Mouse (Mus musculus) gastrocnemius, postnatal 10 days (tissue): ENCODE data around the gene Elmo1. TPM values are rescaled to one million over a fixed set of nuclear protein-coding genes. Genes with fewer than 3 reads are reported as not detected.
A peak's percentile ranks its signal among the peaks of the same experiment; 100 is the strongest.

ENCODE experiments used
- DNase-seq: peaks from one replicate; pipeline ENCODE4 v3.0.0; 2021; ENCODE audit warnings: mixed read lengths
- total RNA-seq, 2 experiments: library from RNA; stranded (reverse); gene quantifications; 2 replicates each; pipeline ENCODE4 v1.2.3; 2021

Elmo1 gene
- total RNA-seq, 2 experiments from 2014 or later: 13.0 to 21.5 TPM

DNA sequence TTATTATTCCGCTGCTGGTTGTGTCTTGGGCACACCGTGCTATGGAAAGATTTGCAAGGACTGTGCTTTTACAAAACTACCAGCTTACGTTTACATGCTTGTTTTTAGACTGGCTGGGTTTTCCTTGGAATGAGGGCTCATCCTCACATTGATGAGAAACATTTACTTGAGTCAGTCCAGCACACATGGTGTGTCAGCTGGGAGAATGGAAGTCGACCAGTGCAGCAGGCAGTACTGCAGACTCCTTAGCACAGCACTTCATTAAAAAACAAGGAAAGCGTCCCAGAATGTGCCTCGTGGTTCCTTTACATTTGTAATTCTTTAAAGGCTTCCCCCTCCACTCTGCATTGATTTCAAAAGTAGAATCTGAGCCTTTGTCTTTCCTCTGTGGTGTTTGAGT, 179.8 kb downstream of the Elmo1 start:
- DNase-seq: no peak

DNA sequence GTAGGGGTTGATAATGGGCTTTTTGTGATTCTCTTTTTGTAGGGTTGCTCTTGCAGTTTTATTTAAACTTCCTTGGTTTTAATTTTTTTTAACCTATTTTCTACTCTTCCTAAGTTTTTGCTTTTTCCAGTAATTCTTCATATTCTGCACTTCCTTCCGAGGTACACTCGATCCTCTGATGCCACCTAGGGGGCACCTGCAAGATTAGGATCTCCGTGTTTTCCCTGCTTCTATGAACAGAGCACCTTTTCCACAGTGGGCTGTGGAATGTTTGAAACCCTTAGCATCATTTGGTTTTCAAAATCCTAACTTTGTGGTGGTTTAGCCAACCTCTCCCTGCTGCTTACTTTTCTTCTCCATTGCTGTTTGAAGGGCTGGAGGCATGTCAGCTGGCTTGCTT, 181.4 kb downstream of the Elmo1 start:
- DNase-seq: no peak

DNA sequence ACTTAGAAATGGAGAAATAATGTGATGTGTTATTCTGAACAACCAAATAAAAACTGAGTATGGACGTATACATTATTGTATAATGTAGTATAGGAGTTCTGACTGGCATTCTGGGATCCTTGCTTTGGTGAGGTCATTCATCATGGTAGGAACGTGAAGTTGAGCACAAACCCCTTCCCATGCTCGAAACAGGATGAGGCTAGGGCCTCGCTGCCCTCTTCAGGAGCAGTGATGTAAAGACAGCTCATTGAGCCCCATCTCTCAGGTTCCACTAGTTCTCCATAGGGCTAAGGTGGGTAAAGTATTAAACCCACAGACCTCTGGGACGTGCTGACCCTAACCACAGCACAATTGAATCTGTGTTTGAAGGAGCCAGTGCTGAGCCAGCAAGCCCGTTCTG, 182.2 kb downstream of the Elmo1 start:
- no peak for DNase-seq

DNA sequence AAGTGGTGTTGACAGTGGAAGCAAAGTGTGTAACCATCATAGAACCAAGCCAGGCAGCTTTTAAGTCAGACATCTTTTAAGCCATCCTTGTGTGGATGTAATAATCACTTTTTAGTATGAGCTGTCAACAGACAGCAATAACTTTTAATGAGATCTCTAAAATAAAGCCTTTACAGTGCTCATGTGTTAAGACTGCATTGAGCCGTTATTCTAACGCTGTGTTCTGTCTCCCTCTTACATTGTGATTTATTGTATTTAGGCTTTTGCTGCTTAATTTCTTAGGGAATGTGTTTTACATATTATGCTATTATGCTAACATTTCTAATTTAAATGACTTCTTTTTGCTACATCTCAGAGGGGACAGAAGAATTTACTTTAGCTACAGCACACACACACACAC, 189.5 kb downstream of the Elmo1 start:
- DNase-seq: no peak

DNA sequence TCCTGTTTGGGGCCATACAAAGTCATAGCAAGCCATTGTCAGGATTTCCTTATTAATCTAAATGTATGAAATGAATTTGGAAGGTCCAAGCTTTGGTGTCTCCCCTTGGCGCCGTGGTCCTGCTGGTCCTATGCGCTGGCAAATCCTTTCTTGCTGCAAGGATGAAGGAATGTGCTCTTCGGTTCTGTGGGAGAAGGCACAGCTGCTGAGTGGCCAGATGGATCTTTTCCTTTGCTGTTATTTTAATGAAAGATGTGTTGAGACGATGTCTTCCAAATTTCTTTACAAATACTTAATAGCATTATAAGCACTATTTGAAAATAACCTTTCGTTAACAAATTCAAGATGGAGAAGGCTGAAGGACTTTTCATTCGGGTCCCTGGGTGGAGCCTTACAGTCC, 193.5 kb downstream of the Elmo1 start:
- DNase-seq: no peak

DNA sequence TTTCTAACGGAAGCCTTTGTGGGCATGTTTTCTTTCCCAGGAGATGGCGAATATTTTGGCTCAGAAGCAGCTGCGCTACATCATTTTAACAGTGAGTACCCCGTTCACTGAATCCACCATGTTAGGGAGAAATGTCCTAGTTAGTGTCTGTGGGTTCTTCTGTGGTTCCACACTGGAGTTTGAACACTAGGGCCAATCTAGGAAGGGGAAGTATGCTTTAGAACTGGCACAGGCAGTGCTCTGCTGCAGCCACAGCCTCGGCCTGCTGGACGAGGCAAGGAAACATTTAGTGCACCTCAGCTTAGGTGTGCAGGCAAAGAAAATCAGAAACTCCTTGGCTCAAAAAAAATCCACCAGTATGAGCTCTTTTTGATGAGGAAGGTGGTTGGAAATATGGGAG, 196.3 kb downstream of the Elmo1 start:
- DNase-seq: no peak

DNA sequence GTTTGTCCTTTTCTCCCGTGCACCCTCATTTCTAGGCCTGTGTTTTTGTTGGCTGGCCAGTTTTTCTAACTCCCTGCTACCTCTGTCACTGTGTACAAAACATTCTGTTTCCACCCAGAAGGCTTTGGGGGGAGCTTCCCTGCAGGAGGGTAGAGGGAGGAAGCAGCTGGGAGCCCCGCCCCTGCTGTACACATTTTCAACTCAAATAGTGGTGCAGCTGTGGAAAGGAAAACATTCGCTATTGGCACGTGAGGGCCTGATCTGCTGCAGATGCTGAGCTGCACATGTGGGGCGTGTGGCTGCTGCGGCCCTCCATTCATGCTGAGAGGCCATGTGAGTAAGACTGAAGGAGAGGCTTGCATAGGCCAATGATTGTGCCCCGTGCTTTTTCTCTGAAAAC, 198.0 kb downstream of the Elmo1 start:
- no peak for DNase-seq

DNA sequence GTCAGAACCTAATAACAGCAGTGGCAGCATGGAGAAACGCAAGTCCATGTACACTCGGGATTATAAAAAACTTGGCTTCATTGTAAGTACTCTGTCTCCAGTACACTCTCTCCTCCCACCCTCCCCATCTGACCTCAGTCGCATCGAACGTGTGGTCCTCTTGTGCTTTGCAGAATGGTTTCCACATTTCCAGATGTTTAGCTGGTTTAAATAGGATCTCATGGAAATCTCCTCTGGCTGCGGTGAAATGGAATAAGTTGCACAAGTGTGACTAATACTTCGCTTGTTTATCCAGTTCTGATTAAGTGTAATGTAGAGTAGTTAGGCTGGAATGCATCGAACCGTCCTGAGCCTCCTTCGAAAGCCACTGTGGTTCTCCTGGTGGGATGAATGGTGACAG, 200.0 kb downstream of the Elmo1 start:
- no peak for DNase-seq

DNA sequence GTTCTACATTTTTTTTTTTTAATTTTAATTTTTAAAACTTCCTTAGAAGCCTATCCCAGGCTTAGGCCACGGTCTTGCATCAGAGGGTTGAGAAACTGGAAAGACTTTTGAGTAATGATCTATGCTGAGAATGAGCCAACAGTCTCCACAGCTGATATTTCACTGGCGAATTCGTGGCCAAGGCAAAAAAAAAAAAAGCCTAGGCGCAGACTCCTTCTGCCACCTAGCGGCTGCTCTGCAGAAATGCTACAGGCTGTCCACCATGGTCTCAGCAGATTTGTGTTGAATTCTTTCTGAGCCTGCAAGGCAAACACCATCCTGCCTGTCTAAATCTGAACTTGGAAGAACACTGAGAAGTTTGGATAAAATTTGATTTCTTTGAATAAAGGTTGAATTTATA, 202.0 kb downstream of the Elmo1 start:
- peak; percentile 52 for DNase-seq

DNA sequence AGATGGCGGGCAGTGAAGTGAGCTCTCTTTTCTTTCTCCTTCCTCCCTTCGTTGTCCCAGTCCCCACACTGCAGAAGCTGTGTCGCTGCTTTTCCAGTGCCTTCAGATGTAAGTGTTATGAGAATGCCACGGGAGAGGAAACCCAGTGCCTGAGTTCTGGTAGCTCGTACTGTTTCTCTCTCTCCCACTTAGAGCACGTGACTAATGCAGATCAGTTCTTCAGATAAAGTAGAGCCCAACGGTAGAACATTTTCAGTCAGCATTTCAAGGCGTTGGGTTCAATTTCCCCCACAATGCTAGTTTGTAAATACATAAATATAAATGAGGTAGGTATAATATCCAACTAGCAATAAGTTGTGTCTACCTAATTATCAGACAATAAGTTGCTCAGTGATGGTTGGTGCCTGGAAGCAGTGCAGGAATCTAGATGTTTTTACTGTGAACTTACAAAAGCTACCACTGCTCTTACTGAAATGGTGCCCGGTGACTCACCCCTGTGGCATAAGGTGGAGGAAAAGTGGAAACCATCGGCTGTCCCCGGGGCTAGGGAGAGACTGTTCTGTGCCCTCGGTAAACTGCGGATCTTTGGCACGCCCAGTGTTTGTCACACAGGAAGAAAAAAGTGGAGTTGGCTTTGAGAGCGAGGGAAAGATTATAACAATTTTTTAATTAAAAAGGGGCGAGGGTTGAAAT, 205.0 kb downstream of the Elmo1 start:
- no peak for DNase-seq

DNA sequence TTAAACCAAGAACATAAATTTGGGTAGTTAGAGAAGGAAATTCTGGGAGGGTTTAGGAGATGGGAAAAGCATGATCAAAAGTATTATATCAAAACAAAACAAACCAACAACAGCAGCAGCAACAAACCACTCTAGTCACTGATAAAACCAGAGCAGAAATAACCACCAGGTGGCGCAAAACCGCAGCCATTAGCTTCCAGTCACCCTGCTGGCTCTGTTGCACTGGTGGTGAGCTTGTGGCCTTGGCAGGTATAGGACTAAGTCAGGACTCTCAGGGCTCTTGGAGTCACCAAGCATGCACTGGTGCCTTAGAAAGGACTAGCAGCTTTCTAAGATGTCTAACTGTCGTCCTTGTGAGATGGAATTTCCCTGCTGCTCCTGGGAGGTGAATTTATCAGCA, 207.4 kb downstream of the Elmo1 start:
- peak; percentile 70 for DNase-seq

DNA sequence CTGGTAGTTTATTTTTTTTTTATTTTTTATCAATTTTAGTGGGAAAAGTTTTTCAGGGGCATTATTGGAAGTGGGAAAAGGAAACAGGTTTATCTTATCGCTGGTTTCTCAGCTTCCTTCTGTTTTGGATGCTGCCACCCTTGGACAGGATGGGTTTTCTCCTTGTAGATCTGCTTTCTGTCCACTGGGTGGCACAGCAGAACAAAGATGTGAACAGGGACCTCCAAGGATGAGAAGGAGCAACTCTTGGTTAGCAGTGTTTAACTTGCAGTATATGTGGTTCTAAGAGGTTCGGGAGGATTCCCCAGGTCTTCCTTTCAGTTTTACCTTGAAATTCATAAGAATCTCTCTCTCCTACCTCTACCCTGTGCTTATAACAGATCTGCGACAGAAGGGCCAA, 209.0 kb downstream of the Elmo1 start:
- no peak for DNase-seq

DNA sequence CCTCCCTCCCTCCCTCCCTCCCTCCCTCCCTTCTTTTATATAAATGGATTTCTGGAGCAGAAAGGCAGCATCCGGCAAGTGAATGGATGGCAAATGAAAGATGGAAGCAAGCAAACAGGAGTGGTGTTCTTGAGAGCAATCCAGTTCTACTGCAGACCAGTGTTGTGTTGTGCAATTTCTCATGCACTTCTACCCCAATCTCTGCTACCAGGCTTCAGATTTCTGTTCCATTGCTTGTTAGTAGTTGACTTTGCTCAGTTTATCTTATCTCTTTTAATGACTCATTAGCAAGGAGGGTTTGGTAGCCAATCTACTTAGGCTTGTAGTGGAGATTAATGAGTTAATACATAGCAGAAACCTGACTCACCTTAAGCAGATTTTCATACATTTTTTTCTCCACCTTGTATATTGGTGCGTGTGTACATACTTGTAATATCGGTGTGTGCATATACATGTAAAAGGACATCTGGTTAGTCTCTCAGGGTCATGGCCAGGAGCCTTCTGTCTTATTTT, 209.7 kb downstream of the Elmo1 start:
- DNase-seq: no peak

DNA sequence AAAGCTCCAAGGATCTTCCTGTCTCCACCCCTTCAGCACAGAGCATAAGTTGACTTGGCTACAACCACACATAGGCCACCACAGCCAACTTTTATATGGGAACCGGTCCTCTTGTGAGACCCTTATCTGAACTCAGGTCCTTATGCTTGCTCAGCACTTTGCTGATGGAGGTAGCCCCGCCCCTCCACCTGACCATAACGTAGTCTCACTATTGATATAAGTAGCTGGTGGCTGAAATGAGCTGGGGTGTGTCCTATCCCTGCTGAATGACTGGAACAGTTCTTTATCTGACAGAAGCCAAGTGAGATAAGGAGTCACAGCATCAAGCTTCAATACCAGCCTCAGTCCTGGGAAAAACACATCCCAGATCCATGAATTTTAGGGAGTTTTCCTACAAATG, 210.2 kb downstream of the Elmo1 start:
- DNase-seq: no peak

DNA sequence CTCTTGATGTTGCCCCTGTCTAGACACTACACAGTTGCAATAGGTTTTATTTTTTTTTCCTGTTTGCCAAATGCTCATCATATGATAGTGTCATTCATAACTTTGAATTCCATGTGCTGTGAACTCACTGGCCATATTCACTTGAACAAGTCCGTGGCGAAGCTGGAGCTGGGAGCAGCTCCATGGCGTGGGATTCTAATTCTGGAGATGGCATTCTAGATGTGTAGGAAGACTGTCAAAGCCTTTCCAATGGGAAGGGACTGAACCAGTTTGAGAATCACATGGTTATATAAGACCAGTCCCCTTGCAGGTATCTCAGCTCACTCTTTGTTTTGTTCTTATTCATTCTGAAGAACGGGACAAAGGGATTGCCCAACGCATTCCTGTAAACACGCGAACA, 211.4 kb downstream of the Elmo1 start:
- DNase-seq: no peak

DNA sequence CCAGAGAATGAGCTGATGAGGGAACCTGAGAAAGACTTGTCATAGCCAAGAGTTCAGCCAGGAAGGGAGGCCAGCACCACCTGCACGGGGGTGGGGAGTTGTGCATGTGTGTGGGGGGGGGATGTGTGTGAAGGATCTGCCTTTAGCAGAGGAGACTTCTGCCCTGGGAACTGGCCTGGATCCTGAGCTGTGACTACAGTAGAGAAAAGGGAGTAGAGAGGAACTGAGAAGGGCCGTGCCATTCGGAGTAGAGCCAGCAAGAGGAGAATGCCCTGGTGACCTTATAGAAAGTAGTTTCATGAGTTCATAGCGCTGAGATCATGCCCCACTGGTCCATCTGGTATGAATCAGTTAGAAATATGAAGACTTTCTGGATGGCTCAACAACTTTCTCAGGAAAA, 215.2 kb downstream of the Elmo1 start:
- DNase-seq: no peak

DNA sequence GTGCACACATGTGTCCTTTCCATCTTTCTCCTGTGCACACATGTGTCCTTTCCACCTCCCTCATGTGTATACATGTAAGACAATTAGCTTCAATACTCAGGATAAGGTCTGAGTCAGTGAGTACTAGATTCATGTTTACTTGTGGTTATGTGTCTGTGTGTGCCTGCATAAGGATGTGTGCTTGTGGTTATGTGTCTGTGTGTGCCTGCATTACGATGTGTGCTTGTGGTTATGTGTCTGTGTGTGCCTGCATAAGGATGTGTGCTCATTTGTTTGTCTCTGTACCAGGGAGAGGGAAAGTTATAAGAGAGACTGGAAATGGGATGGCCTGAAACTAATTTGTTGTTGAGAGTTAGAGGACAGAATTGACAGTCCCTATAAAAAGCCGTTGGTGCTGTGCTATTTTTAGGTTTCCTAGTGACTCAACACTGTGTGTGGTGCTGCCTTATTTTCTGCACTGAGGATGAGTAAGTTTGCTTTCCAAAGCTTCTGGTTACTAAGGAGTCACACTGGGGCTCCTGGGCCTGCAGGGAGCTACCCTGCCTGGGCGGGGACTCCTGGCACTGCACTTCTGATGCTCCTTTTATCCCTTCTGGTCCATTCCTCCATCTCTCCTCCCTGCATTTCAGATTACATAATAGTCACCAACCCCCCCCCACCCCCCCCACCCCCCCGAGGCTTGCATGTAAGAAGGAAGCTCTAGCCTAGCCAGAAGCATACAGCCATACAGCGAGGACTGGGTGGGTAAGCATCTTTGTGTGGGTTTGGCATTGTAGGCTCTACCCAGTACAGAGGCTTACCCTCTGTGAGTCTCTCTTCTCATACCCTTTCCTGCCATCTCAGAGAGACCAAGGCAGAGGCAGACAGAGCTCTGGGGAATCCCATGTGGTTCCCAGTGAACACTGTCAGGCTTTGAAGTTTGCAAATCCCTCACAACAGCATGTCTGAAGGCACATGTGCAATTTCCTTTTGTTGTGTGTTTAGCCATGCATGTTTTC, 216.1 kb downstream of the Elmo1 start:
- no peak for DNase-seq

DNA sequence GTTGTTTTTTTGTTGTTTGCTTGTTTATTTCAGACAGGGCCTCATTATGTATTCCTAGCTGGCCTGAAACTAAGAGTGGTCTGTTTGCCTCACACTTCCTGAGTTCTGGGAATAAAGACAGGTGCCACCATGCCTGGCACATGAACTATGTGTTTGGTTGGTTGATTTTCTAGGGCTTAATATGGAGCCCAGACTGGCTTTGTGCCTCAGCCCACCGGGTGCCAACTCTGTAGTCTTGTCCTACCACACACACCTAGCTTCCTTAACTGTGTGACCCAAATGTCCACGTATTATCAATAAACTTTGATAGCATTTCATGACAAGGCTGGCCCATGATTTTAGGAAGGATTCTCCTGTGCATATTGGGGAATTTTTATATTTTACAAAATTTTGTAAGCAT, 217.0 kb downstream of the Elmo1 start:
- DNase-seq: no peak

DNA sequence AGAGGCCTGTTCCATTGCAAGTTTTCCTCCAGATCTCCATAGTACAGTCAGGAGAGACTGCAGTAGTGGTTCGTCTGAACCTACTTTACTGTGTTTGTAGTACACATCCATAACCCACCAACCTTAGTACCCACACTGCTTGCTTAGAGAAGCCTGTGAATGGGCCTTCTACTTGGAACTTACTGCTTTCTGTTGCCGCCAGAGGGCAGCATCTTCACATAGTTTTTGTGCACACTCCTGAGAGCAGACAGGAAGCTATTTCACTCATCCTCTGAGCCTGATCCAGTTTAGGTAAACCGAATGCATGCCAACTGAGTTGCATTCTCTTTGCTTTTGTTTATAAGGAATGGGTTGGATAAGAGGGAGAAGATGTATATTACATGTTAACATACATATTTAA, 221.2 kb downstream of the Elmo1 start:
- peak; percentile 78 for DNase-seq

DNA sequence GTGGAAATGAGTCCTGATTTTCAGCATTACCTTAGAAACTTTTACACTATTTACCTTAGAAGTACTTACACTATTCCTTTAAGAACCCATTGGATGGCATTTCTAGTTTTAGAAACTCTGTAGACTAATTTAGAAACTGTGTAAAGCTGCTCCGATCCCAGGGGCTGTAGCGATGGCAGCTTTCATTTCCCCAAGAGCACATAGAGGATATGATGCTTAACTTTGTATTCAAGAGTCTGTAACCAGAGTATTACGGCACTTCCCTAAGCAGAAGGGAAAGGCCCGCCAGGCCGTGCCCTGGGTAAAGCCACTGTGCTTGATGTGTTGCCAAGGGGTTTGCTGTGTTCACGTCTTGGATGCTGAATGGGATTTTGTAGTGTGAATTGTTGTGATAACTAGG, 222.9 kb downstream of the Elmo1 start:
- no peak for DNase-seq

DNA sequence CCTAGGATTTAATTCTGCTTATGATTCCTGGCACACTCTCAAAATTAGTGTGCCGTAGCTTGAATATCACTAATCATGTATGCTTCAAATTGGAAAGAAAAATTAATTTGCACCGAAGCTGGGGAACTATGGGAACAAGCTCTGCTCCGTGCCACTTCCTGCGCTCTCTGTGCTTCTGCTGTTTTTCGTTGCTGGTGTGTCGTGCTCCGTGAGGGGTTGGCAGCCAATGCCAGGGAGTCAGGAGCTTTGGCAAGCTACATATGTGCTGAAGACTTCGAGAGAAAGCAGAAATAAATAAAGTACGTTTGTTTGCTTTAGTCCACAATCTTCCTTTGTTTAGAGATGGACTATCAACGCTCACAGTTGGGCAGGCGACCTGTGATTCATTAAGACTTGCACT, 225.7 kb downstream of the Elmo1 start:
- no peak for DNase-seq

DNA sequence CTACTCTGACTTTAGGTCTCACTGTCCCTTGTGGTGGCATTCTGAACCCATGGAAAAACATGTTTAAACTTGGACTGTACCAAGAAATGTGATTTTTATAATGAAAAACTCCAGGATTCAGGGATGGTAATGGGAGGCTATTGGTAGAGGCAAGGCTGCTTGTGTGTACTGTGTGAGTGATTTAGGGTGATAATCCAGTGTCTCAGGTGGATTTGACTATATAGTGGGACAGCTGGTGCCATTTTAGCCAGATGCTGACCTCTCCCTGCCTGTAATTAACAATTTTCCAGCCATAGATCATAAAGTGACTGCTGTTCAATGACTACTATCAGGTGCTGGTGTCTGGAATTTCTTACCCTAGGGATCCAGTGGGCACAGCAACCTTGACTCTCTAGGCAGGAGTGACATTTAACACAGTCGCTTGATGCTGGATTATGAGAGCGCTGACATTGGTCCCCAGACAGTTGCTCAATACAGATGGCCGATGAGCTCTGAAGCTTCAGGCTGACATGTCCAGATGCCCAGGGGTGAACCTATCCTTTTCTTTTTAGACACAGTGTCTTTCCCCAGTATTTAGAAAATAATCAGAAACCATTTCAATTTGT, 228.3 kb downstream of the Elmo1 start:
- no peak for DNase-seq

DNA sequence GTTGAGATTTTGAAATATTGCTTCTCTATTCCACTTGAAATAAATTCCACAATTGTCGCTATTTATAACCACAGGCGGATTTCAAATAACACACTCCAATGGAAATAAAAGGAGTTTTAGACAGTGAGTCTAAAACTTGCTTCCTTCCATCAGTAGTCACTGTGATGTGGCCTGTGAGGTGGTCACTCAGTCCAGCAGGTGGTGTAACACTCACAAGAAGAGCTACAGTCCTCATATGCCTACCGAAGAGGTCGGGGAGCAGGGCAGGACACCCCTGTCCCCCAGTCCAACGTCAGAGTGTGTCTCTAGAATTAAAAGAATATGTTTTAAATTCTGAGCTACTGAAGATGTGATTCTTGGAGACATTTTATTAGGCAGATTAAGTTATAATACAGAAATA, 229.8 kb downstream of the Elmo1 start:
- DNase-seq: no peak
